Mouse (Mus musculus) midbrain, embryonic 11.5 days (tissue): ENCODE measurements at regions not wholly inside any gene's neighbourhood (a gene's known extent, or its start where the extent isn't known, plus 50 kb on each side); places are given as distances from the start of the nearest gene placed in this dataset.
A peak's percentile ranks its signal among the peaks of the same experiment; 100 is the strongest.

Experiments
- ATAC-seq: fragments of 200-750 bp; cut with Nextera tagmentation; 2 replicates; pipeline ENCODE4 v1.8.0; 2017; ENCODE audit warnings: moderate TSS enrichment, moderate library complexity; ENCODE audit not compliant: low FRiP score
- DNase-seq: peaks from one replicate; pipeline ENCODE4 v3.0.0; 2015; ENCODE audit warnings: low spot score; ENCODE audit errors: missing footprints
- H3K27ac ChIP-seq: fragments of 300-500 bp; sonication (generic); 2 replicates; pipeline ENCODE4 v1.5.1; 2014; ENCODE audit warnings: low read depth, low read length
- H3K27me3 ChIP-seq: fragments of 300-500 bp; sonication (generic); 2 replicates; pipeline ENCODE4 v1.6.1; 2014; ENCODE audit warnings: mild to moderate bottlenecking, low read length, moderate library complexity, mixed read lengths; ENCODE audit not compliant: control insufficient read depth, insufficient read depth
- H3K36me3 ChIP-seq: fragments of 300-500 bp; sonication (generic); 2 replicates; pipeline ENCODE4 v1.6.1; 2014; ENCODE audit warnings: mild to moderate bottlenecking, low read length, moderate library complexity, mixed read lengths; ENCODE audit not compliant: control insufficient read depth, insufficient read depth
- H3K4me1 ChIP-seq: fragments of 300-500 bp; sonication (generic); 2 replicates; pipeline ENCODE4 v1.6.1; 2014; ENCODE audit warnings: low read length; ENCODE audit not compliant: control insufficient read depth, insufficient read depth
- H3K4me2 ChIP-seq: fragments of 300-500 bp; sonication (generic); 2 replicates; pipeline ENCODE4 v1.6.1; 2014; ENCODE audit warnings: mild to moderate bottlenecking, moderate library complexity
- H3K4me3 ChIP-seq: fragments of 300-500 bp; sonication (generic); 2 replicates; pipeline ENCODE4 v1.5.1; 2014; ENCODE audit warnings: low read depth, low read length
- H3K9ac ChIP-seq: fragments of 300-500 bp; sonication (generic); 2 replicates; pipeline ENCODE4 v1.6.1; 2014; ENCODE audit warnings: low read length
- H3K9me3 ChIP-seq: fragments of 300-500 bp; sonication (generic); 2 replicates; pipeline ENCODE4 v1.6.1; 2016; ENCODE audit warnings: low read length; ENCODE audit not compliant: control insufficient read depth
- WGBS: fragments of 180-500 bp; shearing (Covaris S2); extraction: QIAGEN DNeasy Blood & Tissue Kit; methylation state at CpG from one replicate; pipeline ENCODE4 v1.1.7; 2014; 5-methylcytosine and 5-hydroxymethylcytosine counted together

GRCm38 (mm10) chr9:102782926-102783850 is 51.5 kb upstream of the Ryk start:
- no peak overlapping the region for H3K4me3 ChIP-seq
- no peak overlapping the region for H3K27ac ChIP-seq
- ATAC-seq = no peak
- no peak for DNase-seq
- peaks cover 6% of the 10 kb centered on the region for H3K4me1 ChIP-seq
- no peaks in the 10 kb centered on the region for H3K9me3 ChIP-seq
- H3K9ac ChIP-seq = no peak overlapping the region
- WGBS = 60% methylated on average over 25 of the region's 25 CpGs
- H3K36me3 ChIP-seq = no peaks in the 10 kb centered on the region
- no peak overlapping the region for H3K4me2 ChIP-seq
- H3K27me3 ChIP-seq = no peaks in the 10 kb centered on the region

GRCm38 (mm10) chr9:102784329-102785026 is 50.2 kb upstream of the Ryk start:
- 16% methylated on average over 10 of the region's 10 CpGs for WGBS
- H3K4me1 ChIP-seq = peaks cover 4% of the 10 kb centered on the region
- no peaks in the 10 kb centered on the region for H3K36me3 ChIP-seq
- DNase-seq = peak; percentile 99
- no peak overlapping the region for H3K4me2 ChIP-seq
- peak; percentile 82; the same call in 1 of the 2 replicates for ATAC-seq
- no peak overlapping the region for H3K4me3 ChIP-seq
- no peaks in the 10 kb centered on the region for H3K9me3 ChIP-seq
- H3K27me3 ChIP-seq = no peaks in the 10 kb centered on the region
- H3K27ac ChIP-seq = no peak overlapping the region
- H3K9ac ChIP-seq = no peak overlapping the region
